Mouse (Mus musculus): ENCODE data around the gene Pkmyt1. TPM values are rescaled to one million over a fixed set of nuclear protein-coding genes. Genes with fewer than 3 reads are reported as not detected.

Gene Pkmyt1
- 3.3 TPM for polyA plus RNA-seq (2015; fragmentation: Illumina TruSeq; extraction: RNeasy Lipid Tissue Mini Kit (QIAGEN cat#74804); ENCODE audit: insufficient read depth, low read depth, low replicate concordance)

DNA sequence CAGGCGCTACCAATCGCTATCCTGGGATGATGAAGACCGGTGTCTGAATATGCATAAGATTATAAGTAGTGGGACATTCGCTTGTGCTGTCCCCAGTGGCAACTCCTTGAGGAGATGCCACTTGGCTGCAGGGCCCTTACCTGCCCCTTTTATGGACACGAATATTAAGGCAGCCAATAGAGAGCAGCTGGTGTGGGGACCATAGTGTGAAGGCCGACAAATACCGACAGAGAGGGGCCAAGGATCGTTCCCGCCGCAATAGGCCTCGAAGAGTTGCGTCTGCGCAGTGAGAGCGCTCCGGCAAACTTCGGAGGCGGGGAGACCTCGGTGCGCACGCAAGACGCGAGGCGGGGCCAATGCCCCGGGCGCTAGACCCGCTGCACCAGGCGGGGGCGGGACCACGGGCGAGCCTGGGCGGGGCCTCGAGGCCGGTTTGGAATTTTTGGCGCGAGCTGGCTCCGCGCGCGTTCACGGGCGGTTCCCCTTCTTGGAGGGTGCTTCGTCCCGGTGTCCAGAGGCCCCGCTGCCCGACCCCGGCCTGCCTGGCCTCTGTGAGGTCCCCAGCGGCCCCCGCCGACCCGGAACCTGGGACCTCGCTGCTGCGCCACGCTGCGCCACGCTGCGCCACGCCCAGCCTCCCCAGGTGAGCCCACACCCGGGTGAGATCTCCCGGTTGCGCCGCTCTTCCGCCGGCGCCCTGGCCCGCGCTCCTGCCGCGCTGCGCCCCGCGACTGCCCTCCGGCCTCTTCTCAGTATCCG lies at the start of gene Pkmyt1:
TSS of gene Pkmyt1 (plus strand) at position 338 of the 759 bp plus-strand sequence.

DNA sequence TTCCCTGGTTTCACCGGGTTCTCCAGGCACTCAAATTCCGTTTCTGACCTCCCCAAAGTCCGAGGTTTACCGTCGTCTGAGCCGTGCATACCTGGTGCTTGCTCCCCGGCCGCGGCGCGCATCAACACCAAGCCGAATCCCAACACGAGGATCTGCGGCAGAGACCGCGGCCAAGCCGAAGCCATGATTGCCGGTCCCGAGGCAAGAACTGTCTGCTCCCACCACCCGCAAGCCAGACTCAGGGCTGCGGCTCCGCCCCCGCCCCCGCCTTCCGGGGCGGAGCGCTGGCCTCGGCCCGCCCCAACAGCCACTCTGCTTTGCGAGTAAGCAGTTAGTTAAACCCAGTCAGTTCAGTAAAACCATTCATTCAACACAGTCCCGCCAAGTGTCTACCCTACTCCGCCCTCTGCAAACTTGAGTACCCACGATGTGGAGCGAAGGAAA lies 48.9 kb upstream of the Pkmyt1 start, which contains the start of gene Tnfrsf12a:
TSS of gene Tnfrsf12a (minus strand) at position 233 of the 444 bp plus-strand sequence.

DNA sequence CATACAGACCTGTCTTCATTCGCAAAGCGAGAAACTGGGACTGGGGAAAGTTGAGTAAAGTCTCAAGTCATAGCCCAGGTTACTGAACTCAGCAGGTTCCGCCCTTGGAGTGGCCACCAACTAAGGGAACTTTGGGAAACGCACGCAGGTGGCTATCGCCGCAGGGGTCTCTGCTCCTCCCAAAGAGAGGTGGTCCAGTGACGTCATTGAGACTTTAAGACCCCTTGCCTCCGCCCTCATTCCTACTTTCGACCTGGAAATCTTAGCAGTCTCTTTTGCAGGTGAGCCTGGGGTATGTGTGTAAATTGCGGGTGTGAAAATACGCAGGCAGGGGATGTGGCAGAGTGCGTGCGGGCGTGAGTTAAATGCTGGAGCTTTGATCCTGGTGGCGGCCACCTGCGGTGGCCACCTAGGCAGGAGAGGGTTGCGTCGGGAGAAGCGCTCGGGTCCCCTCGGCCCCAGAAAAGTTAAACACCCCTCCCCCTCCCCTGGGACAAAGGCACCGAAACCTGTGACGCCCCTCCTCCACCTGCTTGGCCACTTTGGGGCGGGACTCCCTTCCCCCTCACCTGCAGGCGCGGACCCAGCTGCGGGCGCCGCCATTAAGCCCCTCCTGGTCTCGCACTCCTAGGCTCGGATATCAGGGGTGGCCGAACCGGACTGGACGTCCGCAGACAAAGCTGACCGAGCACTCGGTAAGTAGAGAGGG lies 46.9 kb upstream of the Pkmyt1 start, which contains the start of gene Cldn6:
TSS of gene Cldn6 (plus strand) at position 123 of the 709 bp plus-strand sequence.

DNA sequence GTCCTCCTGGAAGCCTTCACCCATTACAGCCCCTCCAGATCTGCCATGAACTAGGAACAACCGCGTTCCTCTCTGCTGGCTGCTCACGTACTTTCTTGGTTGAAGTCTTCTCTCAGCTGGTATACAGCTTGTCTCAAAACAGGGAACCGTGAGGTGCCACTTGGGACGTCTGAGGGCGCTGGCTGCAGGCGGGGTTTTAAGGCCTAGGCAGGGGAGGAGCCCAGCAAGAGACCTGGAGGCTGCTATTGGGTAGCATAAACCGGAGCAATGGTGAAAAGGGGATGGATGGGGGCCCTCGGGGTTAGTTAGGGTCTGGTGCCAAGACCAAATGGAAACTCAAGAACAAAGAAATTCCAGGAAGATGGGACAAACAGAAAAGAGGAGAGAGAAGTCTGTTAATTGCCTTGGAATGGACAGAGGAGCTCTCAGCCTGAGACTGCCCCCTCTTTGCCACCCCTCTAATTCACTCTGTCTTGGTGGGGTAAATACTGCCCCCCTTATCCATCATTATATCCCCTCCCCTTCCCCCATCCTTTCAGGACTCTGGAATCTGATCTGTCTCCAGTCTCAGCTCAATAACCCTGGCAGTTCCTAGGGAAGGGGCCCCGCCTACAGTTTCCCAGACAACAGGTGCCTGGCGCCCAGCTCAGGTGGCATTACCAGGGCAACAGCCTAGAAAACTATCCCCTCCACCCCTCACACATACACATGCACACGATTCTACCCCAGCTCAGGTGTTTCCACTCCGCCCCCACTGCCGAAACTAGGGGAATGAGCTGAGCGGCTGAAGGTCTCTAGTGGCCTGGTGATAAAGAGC lies 42.1 kb upstream of the Pkmyt1 start, which contains the start of gene Cldn9:
TSS of gene Cldn9 (minus strand) at position 171 of the 817 bp plus-strand sequence.

DNA sequence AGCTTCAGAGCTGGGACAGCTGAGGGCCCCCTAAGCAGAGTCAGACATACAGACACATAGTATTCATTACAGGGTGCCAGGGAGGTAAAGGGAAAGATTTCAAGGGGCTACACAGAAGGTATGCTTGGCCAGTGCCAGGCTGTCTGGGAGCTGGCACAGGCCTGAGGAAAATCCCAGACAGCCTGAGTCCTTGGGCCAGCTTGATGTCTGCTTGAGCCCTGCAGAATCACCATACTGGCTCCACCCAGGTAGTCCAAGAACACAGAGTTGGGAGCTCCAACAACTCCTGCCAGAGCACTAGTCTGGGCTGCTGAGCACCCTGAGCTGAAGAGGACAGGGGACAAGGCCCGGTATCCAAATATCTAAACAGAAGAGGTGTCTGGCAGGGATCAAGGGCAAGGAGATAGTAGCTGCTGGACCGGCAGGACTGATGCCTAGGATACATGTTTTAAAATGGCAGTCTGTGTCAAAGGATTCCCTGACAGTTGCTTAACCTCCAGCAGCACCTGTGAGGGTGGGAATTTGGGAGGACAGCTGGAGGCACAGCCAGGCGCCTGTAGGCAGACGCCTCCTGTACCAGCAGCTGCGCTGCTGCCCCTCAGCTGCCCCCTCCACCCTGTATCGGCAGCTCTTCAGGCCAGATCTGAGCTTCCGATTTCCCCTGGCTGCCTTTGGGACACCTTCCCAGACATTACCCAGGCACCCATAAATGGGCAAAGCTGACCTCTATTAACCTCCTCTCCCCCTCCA lies 3.6 kb upstream of the Pkmyt1 start, which contains the start of gene 1520401A03Rik:
TSS of gene 1520401A03Rik (minus strand) at position 408 of the 750 bp plus-strand sequence.

DNA sequence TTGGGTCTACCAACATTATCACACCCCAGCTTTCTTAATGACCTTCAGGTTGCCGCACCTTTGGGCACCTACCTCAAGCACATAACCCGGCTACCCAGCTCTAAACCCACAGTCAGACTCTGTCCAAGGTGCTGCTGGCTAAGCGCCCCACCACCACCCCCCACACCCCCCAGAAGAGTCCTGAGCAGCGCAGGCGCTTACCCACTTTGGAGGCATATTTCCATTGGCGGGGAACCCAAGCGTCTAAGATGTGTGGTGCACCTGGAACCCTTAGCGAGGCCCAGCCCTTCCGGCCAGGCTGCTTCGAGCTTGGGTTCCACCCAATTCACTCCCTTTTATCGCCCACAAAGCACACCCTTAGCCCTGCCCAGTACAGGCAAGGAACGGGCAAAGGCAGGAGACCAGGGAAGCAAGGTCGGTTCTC lies 14.5 kb downstream of the Pkmyt1 start, which contains the start of gene Paqr4:
TSS of gene Paqr4 (minus strand) at position 270 of the 424 bp plus-strand sequence.

DNA sequence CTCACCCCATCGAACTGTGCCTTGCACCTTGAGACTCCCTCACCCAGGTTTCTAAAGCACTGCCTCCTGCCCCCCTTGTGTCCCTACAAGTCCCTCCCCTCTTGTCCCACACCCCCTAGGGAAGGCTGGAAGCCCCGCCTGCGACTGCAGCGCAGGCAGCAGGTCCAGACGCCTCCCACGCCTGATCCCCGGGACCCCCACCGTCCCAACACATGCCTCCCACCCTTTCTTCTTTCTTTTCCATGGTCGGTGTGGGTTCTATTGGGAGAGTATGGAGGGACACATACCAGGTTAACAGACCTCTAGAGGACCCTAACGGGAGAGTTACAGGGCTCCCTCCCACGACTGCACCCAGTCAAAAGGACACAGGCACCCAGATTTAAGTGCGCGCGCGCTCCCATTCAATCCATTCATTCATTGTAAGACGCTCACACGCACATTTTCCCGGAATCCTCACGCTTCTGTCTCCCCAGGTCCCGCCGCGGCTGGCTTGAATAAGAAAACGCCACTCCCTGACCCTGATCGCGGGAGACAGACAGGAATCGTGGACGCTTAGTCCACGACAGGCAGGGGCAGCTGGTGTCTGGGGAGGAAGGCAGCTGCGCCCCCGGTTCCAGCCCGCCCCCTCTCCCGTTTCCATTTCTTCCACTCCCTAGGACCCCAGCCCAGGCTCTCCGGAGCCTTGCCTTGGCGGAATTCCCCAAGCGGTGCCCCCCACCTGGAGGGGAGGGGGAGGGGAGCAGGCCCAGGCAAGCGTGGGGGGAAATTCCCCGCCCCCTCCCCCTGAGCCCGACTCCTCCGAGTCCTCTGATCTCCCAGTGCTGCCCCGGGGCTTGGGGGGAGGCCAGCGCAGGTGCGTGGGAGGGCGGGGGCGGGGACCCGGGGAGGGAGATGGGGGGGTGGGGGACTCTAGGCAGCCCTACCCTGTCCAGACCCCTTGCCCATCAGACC lies 19.4 kb downstream of the Pkmyt1 start, which contains the start of gene Kremen2:
TSS of gene Kremen2 (minus strand) at position 533 of the 951 bp plus-strand sequence.

DNA sequence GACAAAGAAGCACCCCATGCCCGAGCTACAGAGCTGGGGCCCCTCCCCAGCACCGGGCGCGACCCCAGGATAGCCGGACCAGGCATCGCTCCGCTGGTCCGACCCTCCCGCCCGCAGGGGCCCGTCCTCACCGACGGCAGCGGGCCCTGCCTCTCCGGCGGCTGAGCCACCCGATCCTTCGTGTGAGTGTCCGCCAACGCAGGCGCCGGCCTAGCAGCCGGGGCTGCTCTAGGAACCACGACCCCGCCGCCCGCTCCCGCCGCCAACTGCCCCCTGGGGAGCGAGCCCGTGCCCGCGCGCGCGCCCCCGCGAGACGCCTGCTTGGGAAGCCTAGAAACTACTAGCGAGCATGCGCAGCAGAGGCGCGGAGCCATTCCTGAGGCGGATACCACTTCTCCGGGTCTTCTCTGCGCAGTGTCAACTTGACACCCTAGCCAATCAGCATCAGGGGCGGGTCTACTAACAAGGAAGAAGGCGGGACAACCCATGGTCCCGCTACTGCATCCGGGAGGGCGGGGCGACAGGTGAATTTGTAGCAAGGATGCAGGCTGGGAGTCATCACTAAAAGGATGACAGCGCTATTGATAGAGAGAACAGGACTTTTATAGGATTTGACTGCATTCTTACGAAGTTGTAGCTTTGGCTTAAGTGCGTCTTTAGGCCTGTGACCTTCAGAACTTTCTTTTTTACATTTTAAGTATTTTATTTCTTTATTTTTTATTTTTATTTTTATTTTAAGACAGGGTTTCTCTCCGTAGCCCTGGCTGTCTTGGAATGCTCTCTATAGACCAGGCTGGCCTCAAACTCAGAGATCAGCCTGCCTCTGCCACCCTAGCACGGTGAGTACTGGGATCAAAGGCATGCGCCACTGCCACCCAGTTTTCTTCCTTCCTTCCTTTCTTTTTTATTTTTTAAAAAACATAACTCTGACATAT lies 45.4 kb downstream of the Pkmyt1 start, which contains the start of gene Flywch1:
TSS of gene Flywch1 (minus strand) at position 319 of the 935 bp plus-strand sequence.

DNA sequence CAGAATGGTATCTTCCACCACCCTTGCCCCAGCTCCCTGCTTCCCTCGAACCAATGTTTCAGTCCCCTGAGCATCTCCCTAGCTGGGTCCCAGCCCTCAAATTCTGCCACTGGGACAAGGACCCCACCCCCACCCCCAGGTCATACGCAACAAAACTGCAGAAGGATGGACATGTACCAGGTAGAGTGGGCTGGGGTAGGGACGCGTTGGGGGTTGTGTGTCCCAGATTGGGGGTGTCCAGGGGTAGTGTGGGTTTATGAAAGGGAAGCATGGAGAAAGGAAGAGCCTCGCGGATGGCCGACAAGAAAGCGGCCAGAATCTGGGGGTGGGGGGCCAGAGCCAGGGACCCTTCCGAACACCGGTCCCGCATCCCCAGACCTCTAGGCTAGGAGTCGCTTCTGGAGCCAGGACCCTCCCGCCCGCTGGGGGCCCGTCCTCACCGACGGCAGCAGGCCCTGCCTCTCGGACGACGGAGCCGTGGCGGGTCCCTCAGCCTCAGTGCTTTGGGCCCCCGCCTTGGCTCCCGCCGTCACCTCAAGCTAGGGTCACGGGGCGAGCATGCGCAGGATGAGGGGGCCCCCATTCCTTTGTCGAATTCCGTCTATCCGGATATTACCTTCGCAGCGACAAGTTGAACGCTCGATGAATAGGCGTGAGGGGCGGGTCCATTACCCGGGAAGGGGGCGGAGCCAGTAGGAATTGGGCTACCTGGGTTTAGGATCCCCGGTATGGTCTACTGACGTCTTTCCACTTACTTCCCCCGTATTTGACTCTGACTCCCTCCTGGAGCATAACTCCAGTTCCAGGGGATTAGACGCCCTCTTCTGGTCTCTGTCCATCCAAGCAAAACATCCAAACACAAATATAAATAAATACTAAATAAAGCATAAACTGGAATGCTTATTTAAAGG lies 59.7 kb downstream of the Pkmyt1 start, which contains the start of gene Flywch2:
TSS of gene Flywch2 (minus strand) at position 521 of the 911 bp plus-strand sequence.

Other genes with a start within 250 kb of the Pkmyt1 start
- not detected for gene Vmn2r117, start 246.6 kb upstream of the Pkmyt1 start, polyA plus RNA-seq (2015; fragmentation: Illumina TruSeq; extraction: RNeasy Lipid Tissue Mini Kit (QIAGEN cat#74804); ENCODE audit: insufficient read depth, low read depth, low replicate concordance)
- gene Zfp213, start 162.1 kb upstream of the Pkmyt1 start, polyA plus RNA-seq (2015; fragmentation: Illumina TruSeq; extraction: RNeasy Lipid Tissue Mini Kit (QIAGEN cat#74804); ENCODE audit: insufficient read depth, low read depth, low replicate concordance) = 2.1 TPM
- gene Zfp13, start 126.8 kb upstream of the Pkmyt1 start, polyA plus RNA-seq (2015; fragmentation: Illumina TruSeq; extraction: RNeasy Lipid Tissue Mini Kit (QIAGEN cat#74804); ENCODE audit: insufficient read depth, low read depth, low replicate concordance) = 4.2 TPM
- not detected for gene Zscan10, start 125.5 kb upstream of the Pkmyt1 start, polyA plus RNA-seq (2015; fragmentation: Illumina TruSeq; extraction: RNeasy Lipid Tissue Mini Kit (QIAGEN cat#74804); ENCODE audit: insufficient read depth, low read depth, low replicate concordance)
- 0.24 TPM for gene Mmp25, start 81.1 kb upstream of the Pkmyt1 start, polyA plus RNA-seq (2015; fragmentation: Illumina TruSeq; extraction: RNeasy Lipid Tissue Mini Kit (QIAGEN cat#74804); ENCODE audit: insufficient read depth, low read depth, low replicate concordance)
- 2.9 TPM for gene Bicdl2, start 65.8 kb upstream of the Pkmyt1 start, polyA plus RNA-seq (2015; fragmentation: Illumina TruSeq; extraction: RNeasy Lipid Tissue Mini Kit (QIAGEN cat#74804); ENCODE audit: insufficient read depth, low read depth, low replicate concordance)
- gene Hcfc1r1, start 52.7 kb upstream of the Pkmyt1 start, polyA plus RNA-seq (2015; fragmentation: Illumina TruSeq; extraction: RNeasy Lipid Tissue Mini Kit (QIAGEN cat#74804); ENCODE audit: insufficient read depth, low read depth, low replicate concordance) = 44.8 TPM
- 3.1 TPM for gene Thoc6, start 52.5 kb upstream of the Pkmyt1 start, polyA plus RNA-seq (2015; fragmentation: Illumina TruSeq; extraction: RNeasy Lipid Tissue Mini Kit (QIAGEN cat#74804); ENCODE audit: insufficient read depth, low read depth, low replicate concordance)
- gene Tnfrsf12a, start 48.9 kb upstream of the Pkmyt1 start, polyA plus RNA-seq (2015; fragmentation: Illumina TruSeq; extraction: RNeasy Lipid Tissue Mini Kit (QIAGEN cat#74804); ENCODE audit: insufficient read depth, low read depth, low replicate concordance) = 9.0 TPM
- 4.2 TPM for gene Cldn6, start 47.1 kb upstream of the Pkmyt1 start, polyA plus RNA-seq (2015; fragmentation: Illumina TruSeq; extraction: RNeasy Lipid Tissue Mini Kit (QIAGEN cat#74804); ENCODE audit: insufficient read depth, low read depth, low replicate concordance)
- gene Cldn9, start 42.3 kb upstream of the Pkmyt1 start, polyA plus RNA-seq (2015; fragmentation: Illumina TruSeq; extraction: RNeasy Lipid Tissue Mini Kit (QIAGEN cat#74804); ENCODE audit: insufficient read depth, low read depth, low replicate concordance) = 3.5 TPM
- gene 1520401A03Rik, start 3.6 kb upstream of the Pkmyt1 start, polyA plus RNA-seq (2015; fragmentation: Illumina TruSeq; extraction: RNeasy Lipid Tissue Mini Kit (QIAGEN cat#74804); ENCODE audit: insufficient read depth, low read depth, low replicate concordance) = not detected
- gene Paqr4, start 14.5 kb downstream of the Pkmyt1 start, polyA plus RNA-seq (2015; fragmentation: Illumina TruSeq; extraction: RNeasy Lipid Tissue Mini Kit (QIAGEN cat#74804); ENCODE audit: insufficient read depth, low read depth, low replicate concordance) = 5.0 TPM
- not detected for gene Kremen2, start 19.5 kb downstream of the Pkmyt1 start, polyA plus RNA-seq (2015; fragmentation: Illumina TruSeq; extraction: RNeasy Lipid Tissue Mini Kit (QIAGEN cat#74804); ENCODE audit: insufficient read depth, low read depth, low replicate concordance)
- gene Flywch1, start 45.3 kb downstream of the Pkmyt1 start, polyA plus RNA-seq (2015; fragmentation: Illumina TruSeq; extraction: RNeasy Lipid Tissue Mini Kit (QIAGEN cat#74804); ENCODE audit: insufficient read depth, low read depth, low replicate concordance) = 9.7 TPM
- gene Flywch2, start 59.7 kb downstream of the Pkmyt1 start, polyA plus RNA-seq (2015; fragmentation: Illumina TruSeq; extraction: RNeasy Lipid Tissue Mini Kit (QIAGEN cat#74804); ENCODE audit: insufficient read depth, low read depth, low replicate concordance) = 1.3 TPM
- gene Srrm2, start 64.2 kb downstream of the Pkmyt1 start, polyA plus RNA-seq (2015; fragmentation: Illumina TruSeq; extraction: RNeasy Lipid Tissue Mini Kit (QIAGEN cat#74804); ENCODE audit: insufficient read depth, low read depth, low replicate concordance) = 176 TPM
- gene Elob, start 102.8 kb downstream of the Pkmyt1 start, polyA plus RNA-seq (2015; fragmentation: Illumina TruSeq; extraction: RNeasy Lipid Tissue Mini Kit (QIAGEN cat#74804); ENCODE audit: insufficient read depth, low read depth, low replicate concordance) = 116 TPM
- not detected for gene Prss33, start 109.7 kb downstream of the Pkmyt1 start, polyA plus RNA-seq (2015; fragmentation: Illumina TruSeq; extraction: RNeasy Lipid Tissue Mini Kit (QIAGEN cat#74804); ENCODE audit: insufficient read depth, low read depth, low replicate concordance)
- not detected for gene Prss32, start 117.5 kb downstream of the Pkmyt1 start, polyA plus RNA-seq (2015; fragmentation: Illumina TruSeq; extraction: RNeasy Lipid Tissue Mini Kit (QIAGEN cat#74804); ENCODE audit: insufficient read depth, low read depth, low replicate concordance)
- not detected for gene Prss41, start 117.8 kb downstream of the Pkmyt1 start, polyA plus RNA-seq (2015; fragmentation: Illumina TruSeq; extraction: RNeasy Lipid Tissue Mini Kit (QIAGEN cat#74804); ENCODE audit: insufficient read depth, low read depth, low replicate concordance)
- not detected for gene Prss21, start 141.7 kb downstream of the Pkmyt1 start, polyA plus RNA-seq (2015; fragmentation: Illumina TruSeq; extraction: RNeasy Lipid Tissue Mini Kit (QIAGEN cat#74804); ENCODE audit: insufficient read depth, low read depth, low replicate concordance)
- gene Dcpp1, start 154.5 kb downstream of the Pkmyt1 start, polyA plus RNA-seq (2015; fragmentation: Illumina TruSeq; extraction: RNeasy Lipid Tissue Mini Kit (QIAGEN cat#74804); ENCODE audit: insufficient read depth, low read depth, low replicate concordance) = not detected
- gene Dcpp2, start 154.5 kb downstream of the Pkmyt1 start, polyA plus RNA-seq (2015; fragmentation: Illumina TruSeq; extraction: RNeasy Lipid Tissue Mini Kit (QIAGEN cat#74804); ENCODE audit: insufficient read depth, low read depth, low replicate concordance) = not detected
- not detected for gene Dcpp3, start 191.1 kb downstream of the Pkmyt1 start, polyA plus RNA-seq (2015; fragmentation: Illumina TruSeq; extraction: RNeasy Lipid Tissue Mini Kit (QIAGEN cat#74804); ENCODE audit: insufficient read depth, low read depth, low replicate concordance)
- gene Sbp, start 215.3 kb downstream of the Pkmyt1 start, polyA plus RNA-seq (2015; fragmentation: Illumina TruSeq; extraction: RNeasy Lipid Tissue Mini Kit (QIAGEN cat#74804); ENCODE audit: insufficient read depth, low read depth, low replicate concordance) = not detected
- gene Sbpl, start 228.9 kb downstream of the Pkmyt1 start, polyA plus RNA-seq (2015; fragmentation: Illumina TruSeq; extraction: RNeasy Lipid Tissue Mini Kit (QIAGEN cat#74804); ENCODE audit: insufficient read depth, low read depth, low replicate concordance) = not detected